Mouse (Mus musculus) left cerebral cortex, adult 18-20 months (tissue): ENCODE results near the gene Kyat3. TPM values are rescaled to one million over a fixed set of nuclear protein-coding genes. Genes with fewer than 3 reads are reported as not detected.

ENCODE experiments used
- total RNA-seq, 2 experiments: library from RNA; stranded (reverse); gene quantifications; 2 replicates each; pipeline ENCODE4 v1.2.3; 2021

Gene Kyat3
- total RNA-seq, 2 experiments from 2014 or later, result 5.9 to 6.6 TPM

Other genes with a start within 250 kb of the Kyat3 start
- 1 to 10 TPM; 1.8 to 3.4 TPM for gene Gbp5, start 207.1 kb upstream of the Kyat3 start, total RNA-seq
- 1 to 10 TPM; 2.8 to 4.2 TPM for gene Gbp7, start 170.7 kb upstream of the Kyat3 start, total RNA-seq
- gene Gbp3, start 141.0 kb upstream of the Kyat3 start, total RNA-seq, result 1 to 10 TPM; 4.0 to 4.5 TPM
- not detected for gene Gbp2b, start 106.2 kb upstream of the Kyat3 start, total RNA-seq
- 1 to 10 TPM; 2.2 to 2.7 TPM for gene Gbp2, start 80.4 kb upstream of the Kyat3 start, total RNA-seq
- 10 to 100 TPM; 41.2 to 42.4 TPM for gene Gtf2b, start 64.0 kb downstream of the Kyat3 start, total RNA-seq
- 10 to 100 TPM; 29.1 to 34.1 TPM for gene Pkn2, start 181.0 kb downstream of the Kyat3 start, total RNA-seq